Mouse (Mus musculus) forebrain, embryonic 15.5 days (tissue): ENCODE measurements around the gene Gprin3. TPM values are rescaled to one million over a fixed set of nuclear protein-coding genes. Genes with fewer than 3 reads are reported as not detected.

Experiments used
- ATAC-seq: fragments of 200-750 bp; cut with Nextera tagmentation; replicated peaks from 2 replicates; pipeline ENCODE4 v1.8.0; 2017; ENCODE audit warnings: mild to moderate bottlenecking, moderate TSS enrichment, moderate library complexity
- H3K27ac ChIP-seq: fragments of 300-500 bp; sonication (generic); replicated peaks from 2 replicates; pipeline ENCODE4 v1.5.1; 2015; ENCODE audit warnings: mild to moderate bottlenecking, inconsistent platforms
- H3K27me3 ChIP-seq: fragments of 300-500 bp; sonication (generic); 2 replicates; pipeline ENCODE4 v1.6.1; 2015; ENCODE audit warnings: inconsistent platforms
- H3K36me3 ChIP-seq: fragments of 300-500 bp; sonication (generic); 2 replicates; pipeline ENCODE4 v1.6.1; 2015; ENCODE audit warnings: mild to moderate bottlenecking, inconsistent platforms
- H3K4me1 ChIP-seq: fragments of 300-500 bp; sonication (generic); 2 replicates; pipeline ENCODE4 v1.6.1; 2015; ENCODE audit warnings: inconsistent platforms
- H3K4me2 ChIP-seq: fragments of 300-500 bp; sonication (generic); replicated peaks from 2 replicates; pipeline ENCODE4 v1.6.1; 2015; ENCODE audit warnings: mild to moderate bottlenecking, inconsistent platforms
- H3K4me3 ChIP-seq: fragments of 300-500 bp; sonication (generic); 2 replicates; pipeline ENCODE4 v1.5.1; 2015; ENCODE audit warnings: mild to moderate bottlenecking, inconsistent platforms
- H3K9ac ChIP-seq: fragments of 300-500 bp; sonication (generic); replicated peaks from 2 replicates; pipeline ENCODE4 v1.6.1; 2015; ENCODE audit warnings: mild to moderate bottlenecking, inconsistent platforms
- H3K9me3 ChIP-seq: fragments of 300-500 bp; sonication (generic); 2 replicates; pipeline ENCODE4 v1.6.1; 2016; ENCODE audit warnings: inconsistent platforms
- WGBS: fragments of 180-500 bp; shearing (Covaris S2); methylation state at CpG from one replicate; pipeline ENCODE4 v1.1.7; 2015; ENCODE audit warnings: mixed read lengths; 5-methylcytosine and 5-hydroxymethylcytosine counted together
- polyA plus RNA-seq: library from polyadenylated mRNA; unstranded; fragments of >200 nt; fragmentation: Nextera tagmentation; extraction: Ambion mirVana; gene quantifications from 2 replicates; pipeline ENCODE4 v1.2.1, GENCODE M21; 2015

The Gprin3 gene
- polyA plus RNA-seq, 1 experiment from 2014 or later: 2.7 TPM

DNA sequence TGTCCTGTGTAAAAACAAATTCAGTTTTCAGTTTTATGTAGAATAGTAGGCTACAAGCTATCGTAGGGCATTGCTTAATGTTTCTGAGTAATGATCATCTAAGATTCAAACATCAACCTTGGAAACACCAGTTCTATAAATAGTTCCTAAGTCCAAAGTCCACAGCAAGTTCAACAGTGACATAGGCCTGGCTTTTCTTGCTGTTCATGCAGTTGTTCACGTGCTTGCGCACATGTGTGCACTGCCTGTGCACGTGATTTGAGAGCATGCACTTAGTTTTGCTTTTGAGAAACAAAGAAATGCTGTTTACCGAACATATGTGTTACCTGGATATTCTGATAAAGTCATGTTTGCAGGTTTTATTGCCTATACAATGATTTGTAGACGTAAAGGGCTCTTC is 11.3 kb downstream of the Gprin3 start:
- H3K9ac ChIP-seq: no peak overlapping the region
- 89% methylated on average over 6 of the region's 6 CpGs for WGBS
- no peaks in the 10 kb centered on the region for H3K27me3 ChIP-seq
- ATAC-seq: no peak
- no peak overlapping the region for H3K4me3 ChIP-seq
- no peaks in the 10 kb centered on the region for H3K9me3 ChIP-seq
- H3K4me1 ChIP-seq: peaks cover 11% of the 10 kb centered on the region
- no peak overlapping the region for H3K4me2 ChIP-seq
- no peaks in the 10 kb centered on the region for H3K36me3 ChIP-seq
- H3K27ac ChIP-seq: no peak overlapping the region

DNA sequence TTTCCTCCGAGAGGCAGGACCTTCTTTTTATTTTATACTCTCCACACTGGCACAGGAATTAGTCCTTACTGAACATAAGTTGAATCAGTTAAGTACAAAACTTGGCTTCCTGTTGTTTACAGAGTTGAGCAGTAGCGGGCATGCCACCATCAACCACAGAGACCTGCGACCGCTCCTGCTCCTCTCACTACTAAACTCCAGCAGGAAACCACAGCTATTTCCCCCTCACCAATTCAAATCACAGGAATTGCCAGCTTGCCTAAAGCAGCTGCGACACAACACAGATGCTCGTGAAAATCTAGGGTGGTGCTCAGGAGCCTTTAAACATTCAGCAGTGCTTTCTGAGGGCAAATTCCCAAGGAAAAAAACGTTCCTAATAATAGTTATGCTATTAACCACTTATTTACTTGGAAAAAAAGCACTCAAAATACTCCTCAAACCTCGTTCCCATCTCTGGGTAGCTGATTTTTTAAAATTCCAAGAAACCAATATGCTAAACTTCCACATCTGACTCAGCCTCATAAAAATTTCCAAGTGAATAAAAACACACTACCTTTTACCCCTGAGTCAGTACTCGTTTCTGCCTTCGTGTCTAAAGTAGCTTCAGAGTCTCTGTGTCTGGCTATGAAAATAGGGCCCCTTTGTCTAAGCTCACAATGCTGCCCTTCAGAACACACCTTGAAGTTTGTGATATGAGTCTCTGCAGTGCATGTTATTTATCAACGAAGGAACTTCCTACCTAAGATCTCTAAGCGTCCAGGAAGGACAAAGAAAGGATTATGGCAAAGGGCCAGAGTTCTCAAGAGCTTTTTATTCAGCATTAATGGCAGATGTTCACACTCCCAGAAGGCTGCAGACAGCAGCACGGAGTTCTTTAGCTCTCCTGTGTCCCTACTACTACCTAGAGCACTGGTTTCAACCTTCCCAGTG is 13.4 kb downstream of the Gprin3 start:
- Histone ChIP-seq H3K4me1 (peaks cover 19% of the 10 kb centered on the region), H3K27ac (no peak overlapping the region), H3K9ac (no peak overlapping the region), H3K27me3 (no peaks in the 10 kb centered on the region), H3K4me2 (no peak overlapping the region), H3K4me3 (no peak overlapping the region), H3K9me3 (no peaks in the 10 kb centered on the region), H3K36me3 (no peaks in the 10 kb centered on the region)
- 0 out of 2 replicates have a peak, but pooled peaks have one; percentile 27 for ATAC-seq
- WGBS: 19% methylated on average over 13 of the region's 13 CpGs

DNA sequence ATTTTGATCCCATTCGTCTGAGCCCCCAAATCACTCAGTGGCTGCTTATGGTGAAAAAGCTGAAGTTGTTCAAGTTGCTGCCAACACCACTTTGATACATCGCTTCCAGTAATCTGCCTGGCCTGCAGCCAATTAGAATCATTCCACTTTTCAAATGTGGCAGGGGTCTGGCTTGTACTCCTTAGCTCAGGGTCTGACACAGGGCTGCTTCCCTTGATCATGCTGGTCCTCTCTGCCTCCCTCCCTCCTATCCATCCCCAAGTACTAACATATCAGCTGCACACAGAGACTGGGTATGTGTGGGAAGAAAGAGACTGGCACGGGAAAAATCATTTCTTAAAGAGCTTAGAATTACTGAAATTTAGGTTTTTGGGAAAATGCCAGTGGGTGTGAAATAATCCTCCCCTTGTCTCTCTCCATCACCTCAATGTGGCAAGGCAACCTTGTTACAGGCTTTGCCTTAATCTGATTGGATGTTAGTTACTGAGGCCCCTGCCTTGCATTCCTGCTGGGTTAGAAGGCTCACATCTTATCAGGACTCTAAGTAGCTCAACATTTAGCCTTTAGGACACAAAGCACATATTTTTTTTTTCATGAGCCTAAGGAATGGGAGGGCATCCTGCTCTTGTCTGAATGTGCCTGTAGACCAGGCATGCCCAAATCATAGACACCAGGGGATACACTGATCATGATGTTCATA is 16.9 kb downstream of the Gprin3 start:
- H3K4me3 ChIP-seq: no peak overlapping the region
- peaks cover 19% of the 10 kb centered on the region for H3K4me1 ChIP-seq
- WGBS: 27% methylated on average over 3 of the region's 3 CpGs
- ATAC-seq: peak; percentile 86
- H3K36me3 ChIP-seq: no peaks in the 10 kb centered on the region
- H3K4me2 ChIP-seq: no peak overlapping the region
- H3K9ac ChIP-seq: no peak overlapping the region
- no peaks in the 10 kb centered on the region for H3K27me3 ChIP-seq
- H3K9me3 ChIP-seq: no peaks in the 10 kb centered on the region
- no peak overlapping the region for H3K27ac ChIP-seq

DNA sequence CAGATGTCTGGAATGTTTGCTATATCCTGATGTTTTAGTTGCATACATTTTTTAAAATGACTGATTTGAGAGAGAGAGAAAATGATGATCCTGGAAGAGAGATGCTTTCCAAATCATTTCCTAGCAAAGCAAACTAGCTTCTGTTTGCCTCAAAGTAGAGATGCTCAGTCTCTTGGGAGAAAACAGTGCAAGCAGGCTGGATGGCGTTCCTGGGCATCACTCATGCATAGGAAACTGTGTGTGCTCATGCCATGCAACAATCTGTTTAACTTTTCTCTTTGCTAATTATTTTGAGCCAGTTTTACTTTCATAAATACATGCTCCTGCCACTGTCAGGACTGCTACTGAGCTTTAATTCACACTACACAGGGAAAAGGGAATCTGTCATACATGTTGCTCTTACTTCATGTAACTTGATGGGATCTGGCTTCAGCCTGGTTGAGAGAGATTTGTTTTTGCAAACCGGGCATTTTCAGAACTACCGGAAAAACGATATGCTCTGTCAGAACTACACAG is 18.6 kb downstream of the Gprin3 start:
- Histone ChIP-seq H3K4me3 (no peak overlapping the region), H3K9me3 (no peaks in the 10 kb centered on the region), H3K27me3 (no peaks in the 10 kb centered on the region), H3K36me3 (no peaks in the 10 kb centered on the region), H3K9ac (no peak overlapping the region), H3K4me1 (peaks cover 13% of the 10 kb centered on the region), H3K27ac (no peak overlapping the region), H3K4me2 (no peak overlapping the region)
- ATAC-seq: no peak
- WGBS: 80% methylated on average over 4 of the region's 4 CpGs

DNA sequence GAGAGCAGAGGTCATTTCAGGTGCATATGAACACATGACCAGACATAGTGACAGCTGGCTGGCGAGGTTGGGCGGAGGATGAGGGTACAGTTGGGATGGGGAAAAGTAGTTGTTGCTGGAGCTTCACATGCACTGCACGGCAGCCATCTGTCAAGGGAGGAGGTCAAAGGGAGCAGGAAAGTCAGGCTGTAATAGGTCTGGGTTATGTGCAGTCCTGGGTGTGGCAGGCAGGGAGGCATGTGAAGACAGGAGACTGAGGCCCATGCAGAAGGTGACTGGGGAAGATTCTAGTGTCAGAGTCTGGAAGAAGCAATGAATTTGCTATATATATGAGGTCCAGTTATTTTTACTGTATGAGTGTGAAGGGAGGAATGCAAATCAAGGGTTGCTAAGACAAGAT is 35.9 kb downstream of the Gprin3 start:
- H3K4me1 ChIP-seq: no peaks in the 10 kb centered on the region
- H3K27ac ChIP-seq: no peak overlapping the region
- H3K9me3 ChIP-seq: no peaks in the 10 kb centered on the region
- no peak overlapping the region for H3K9ac ChIP-seq
- H3K36me3 ChIP-seq: no peaks in the 10 kb centered on the region
- H3K4me3 ChIP-seq: no peak overlapping the region
- WGBS: 92% methylated on average over 3 of the region's 3 CpGs
- no peaks in the 10 kb centered on the region for H3K27me3 ChIP-seq
- H3K4me2 ChIP-seq: no peak overlapping the region
- no peak for ATAC-seq

DNA sequence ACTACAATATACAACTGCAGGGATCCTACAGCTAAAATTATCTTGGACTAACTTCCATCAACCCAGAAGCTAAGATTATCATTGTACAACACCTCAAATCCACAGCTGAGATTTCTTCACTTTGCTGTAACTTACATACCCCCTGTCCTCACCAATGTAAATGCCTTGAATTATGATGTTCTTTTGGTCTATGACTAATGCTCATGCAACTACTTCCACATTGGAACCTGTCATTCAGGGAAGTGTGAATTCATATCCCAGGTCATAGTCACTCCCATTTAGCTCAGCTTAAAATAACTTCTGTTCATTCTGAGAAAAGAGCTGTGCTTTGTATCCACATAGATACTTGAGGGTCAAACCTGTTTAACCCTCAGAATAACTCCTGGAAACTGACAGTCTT is 60.8 kb downstream of the Gprin3 start:
- Histone ChIP-seq H3K27me3 (no peaks in the 10 kb centered on the region), H3K9ac (no peak overlapping the region), H3K36me3 (no peaks in the 10 kb centered on the region), H3K9me3 (no peaks in the 10 kb centered on the region), H3K4me1 (no peaks in the 10 kb centered on the region), H3K27ac (no peak overlapping the region), H3K4me3 (no peak overlapping the region), H3K4me2 (no peak overlapping the region)
- ATAC-seq: no peak

DNA sequence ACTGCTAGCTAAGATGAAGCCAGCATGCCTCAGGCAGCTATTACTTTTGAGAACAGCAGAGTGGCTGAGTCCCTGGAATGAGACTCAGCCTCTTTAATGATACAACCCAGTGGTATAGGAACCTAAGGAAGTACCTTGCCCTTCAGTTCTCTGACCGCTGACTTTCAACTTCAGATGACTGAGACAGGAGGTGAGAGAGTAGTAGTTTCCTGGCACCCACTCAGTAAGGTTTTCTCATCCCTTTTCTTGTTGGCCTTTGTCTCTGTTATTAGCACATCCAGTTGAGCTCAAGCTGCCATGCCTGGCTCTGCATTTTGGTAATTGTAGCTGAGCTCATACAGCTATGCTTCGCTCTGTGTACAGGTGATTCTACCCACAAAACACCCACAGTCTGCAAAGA is 62.8 kb downstream of the Gprin3 start:
- no peak overlapping the region for H3K4me3 ChIP-seq
- H3K4me2 ChIP-seq: no peak overlapping the region
- no peaks in the 10 kb centered on the region for H3K9me3 ChIP-seq
- no peaks in the 10 kb centered on the region for H3K36me3 ChIP-seq
- 98% methylated on average over 2 of the region's 2 CpGs for WGBS
- H3K4me1 ChIP-seq: no peaks in the 10 kb centered on the region
- no peaks in the 10 kb centered on the region for H3K27me3 ChIP-seq
- H3K27ac ChIP-seq: no peak overlapping the region
- ATAC-seq: no peak
- H3K9ac ChIP-seq: no peak overlapping the region

DNA sequence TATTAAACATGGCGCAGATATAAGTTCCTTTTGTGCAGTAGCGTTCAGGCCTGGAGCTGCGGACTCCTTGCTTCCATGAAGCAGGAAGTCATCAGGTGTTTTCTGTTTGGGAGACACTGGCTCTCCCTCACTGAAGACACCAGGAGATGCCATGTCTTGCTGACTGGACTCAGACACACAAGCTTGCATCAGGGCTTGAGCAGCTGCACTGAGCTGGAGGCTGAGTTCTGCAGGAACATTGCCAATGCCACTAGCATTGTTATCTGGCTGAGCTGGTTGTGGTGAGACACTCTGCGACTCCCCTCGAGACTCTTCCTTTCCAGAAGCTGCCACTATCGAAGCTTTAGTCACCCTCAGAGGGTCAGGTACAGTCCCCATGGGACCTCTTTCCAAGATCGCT is 71.2 kb downstream of the Gprin3 start:
- Histone ChIP-seq H3K9me3 (no peaks in the 10 kb centered on the region), H3K4me1 (peaks cover 3% of the 10 kb centered on the region), H3K4me3 (no peak overlapping the region), H3K36me3 (no peaks in the 10 kb centered on the region), H3K9ac (no peak overlapping the region), H3K4me2 (no peak overlapping the region), H3K27me3 (no peaks in the 10 kb centered on the region), H3K27ac (no peak overlapping the region)
- 90% methylated on average over 7 of the region's 7 CpGs for WGBS
- no peak for ATAC-seq

DNA sequence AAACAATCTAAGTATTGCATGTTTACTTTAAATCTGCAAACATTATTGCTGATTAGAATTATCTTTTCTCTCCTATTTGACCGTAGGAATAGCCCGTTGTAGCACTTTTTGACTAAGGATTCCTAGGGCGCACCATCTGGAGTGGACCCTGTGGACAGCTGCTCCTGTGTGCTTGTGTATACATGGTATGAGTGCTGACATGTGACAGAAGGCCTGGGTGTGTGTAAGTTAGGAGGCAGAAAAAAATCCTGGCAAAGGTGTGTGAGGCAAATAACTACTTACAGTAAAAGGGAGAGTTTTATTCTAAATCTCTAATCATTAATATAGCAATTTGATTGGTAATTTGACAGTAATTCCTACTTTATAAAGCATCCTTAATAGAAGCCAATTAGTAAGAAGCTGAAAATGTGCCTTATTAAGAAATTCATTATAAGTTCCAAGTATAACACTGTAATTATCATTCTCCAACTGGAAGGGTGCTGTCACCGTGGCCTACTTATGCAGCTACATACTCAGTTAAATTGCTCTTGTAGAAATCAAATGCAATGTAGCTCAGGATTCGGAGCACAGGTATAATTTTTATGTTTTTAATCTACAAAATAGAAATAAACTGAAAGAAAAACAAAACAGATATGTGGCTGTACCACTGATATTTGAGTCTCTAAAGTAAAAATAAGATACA is 74.8 kb downstream of the Gprin3 start:
- H3K27me3 ChIP-seq: no peaks in the 10 kb centered on the region
- no peak overlapping the region for H3K27ac ChIP-seq
- ATAC-seq: peak; percentile 85
- peaks cover 3% of the 10 kb centered on the region for H3K4me1 ChIP-seq
- 57% methylated on average over 5 of the region's 5 CpGs for WGBS
- no peak overlapping the region for H3K4me3 ChIP-seq
- no peak overlapping the region for H3K4me2 ChIP-seq
- no peaks in the 10 kb centered on the region for H3K9me3 ChIP-seq
- H3K36me3 ChIP-seq: no peaks in the 10 kb centered on the region
- H3K9ac ChIP-seq: no peak overlapping the region

DNA sequence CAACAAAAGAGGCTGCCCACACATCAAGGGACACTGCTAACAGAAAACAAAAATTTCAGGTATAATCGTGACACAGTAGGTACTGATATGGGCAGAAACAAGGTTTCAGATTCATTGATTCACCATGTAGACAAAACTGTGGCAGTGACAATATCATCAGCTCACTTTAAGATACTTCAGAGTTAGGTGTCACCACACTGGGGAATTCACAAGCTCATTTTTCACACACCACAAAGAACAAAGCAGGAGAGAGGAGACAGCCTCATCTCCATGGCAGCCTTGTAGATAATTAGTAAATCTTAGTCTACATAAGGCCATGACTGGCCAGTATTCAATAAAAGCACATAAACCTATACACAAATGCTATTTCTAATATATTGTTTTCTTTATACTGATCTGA is 77.4 kb downstream of the Gprin3 start:
- no peak overlapping the region for H3K4me3 ChIP-seq
- 81% methylated on average over 1 of the region's 1 CpGs for WGBS
- H3K4me1 ChIP-seq: peaks cover 3% of the 10 kb centered on the region

DNA sequence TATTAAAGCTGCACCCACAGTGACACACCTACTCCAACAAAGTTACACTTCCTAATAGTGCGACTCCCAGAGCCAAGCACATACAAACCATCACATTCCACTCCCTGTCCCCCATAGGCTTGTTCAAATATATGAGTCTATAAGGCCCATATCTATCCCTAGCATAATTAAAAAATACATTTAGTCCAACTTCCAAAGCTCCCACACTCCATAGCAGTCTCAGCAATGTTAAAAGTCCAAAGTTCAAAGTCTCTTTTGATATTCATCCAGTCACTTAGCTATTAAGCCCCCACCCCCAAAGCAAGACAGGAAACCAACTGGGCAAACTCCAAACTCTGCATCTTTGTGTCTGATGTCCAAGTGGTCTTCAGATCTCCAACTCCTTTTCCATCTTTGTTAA is 84.9 kb downstream of the Gprin3 start:
- no peak overlapping the region for H3K4me2 ChIP-seq
- WGBS: 82% methylated on average over 1 of the region's 1 CpGs

More for the DNA sequence above, 77.4 kb downstream of the Gprin3 start:
- Histone ChIP-seq H3K27me3 (no peaks in the 10 kb centered on the region), H3K36me3 (no peaks in the 10 kb centered on the region), H3K9me3 (no peaks in the 10 kb centered on the region), H3K27ac (no peak overlapping the region), H3K4me2 (no peak overlapping the region), H3K9ac (no peak overlapping the region)
- ATAC-seq: no peak

DNA sequence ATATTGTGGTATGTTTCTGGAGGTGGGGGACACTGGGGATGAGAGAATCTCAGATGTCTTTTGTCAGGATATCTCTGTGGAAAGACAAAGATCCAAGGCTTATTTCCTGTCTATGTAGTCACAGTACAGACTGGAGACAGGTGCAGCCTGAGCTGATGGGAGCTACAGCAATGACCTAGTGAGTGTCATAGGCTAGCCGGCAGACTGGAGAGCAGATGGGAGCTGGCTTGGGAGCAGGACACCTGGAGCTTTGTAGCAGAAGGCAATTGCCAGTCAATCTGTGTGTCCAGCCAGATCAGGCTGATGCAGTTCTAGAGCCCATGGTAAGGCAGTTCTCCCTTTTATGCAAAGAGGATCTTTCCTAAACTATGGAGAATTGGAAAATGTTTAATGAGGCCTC is 97.8 kb downstream of the Gprin3 start:
- no peak for ATAC-seq
- Histone ChIP-seq H3K27me3 (no peaks in the 10 kb centered on the region), H3K9ac (no peak overlapping the region), H3K4me3 (no peak overlapping the region), H3K36me3 (no peaks in the 10 kb centered on the region), H3K9me3 (no peaks in the 10 kb centered on the region), H3K27ac (no peak overlapping the region), H3K4me1 (no peaks in the 10 kb centered on the region), H3K4me2 (no peak overlapping the region)
- WGBS: 80% methylated on average over 1 of the region's 1 CpGs

More for the DNA sequence above, 84.9 kb downstream of the Gprin3 start:
- Histone ChIP-seq H3K9ac (no peak overlapping the region), H3K27me3 (no peaks in the 10 kb centered on the region), H3K9me3 (no peaks in the 10 kb centered on the region), H3K27ac (no peak overlapping the region), H3K36me3 (no peaks in the 10 kb centered on the region), H3K4me3 (no peak overlapping the region), H3K4me1 (no peaks in the 10 kb centered on the region)
- no peak for ATAC-seq
